Mouse (Mus musculus) liver, embryonic 13.5 days (tissue): ENCODE results near the gene Tspan2. TPM values are rescaled to one million over a fixed set of nuclear protein-coding genes. Genes with fewer than 3 reads are reported as not detected.

Experiments
- ATAC-seq: fragments of 200-750 bp; cut with Nextera tagmentation; 2 replicates; pipeline ENCODE4 v1.8.0; 2017; ENCODE audit warnings: low read depth, mild to moderate bottlenecking, moderate number of reproducible peaks, moderate library complexity
- DNase-seq: peaks from one replicate; pipeline ENCODE4 v3.0.0; 2022
- H3K27ac ChIP-seq: fragments of 300-500 bp; sonication (generic); 2 replicates; pipeline ENCODE4 v1.5.1; 2015; ENCODE audit warnings: moderate library complexity, mild to moderate bottlenecking, inconsistent platforms
- H3K27me3 ChIP-seq: fragments of 300-500 bp; sonication (generic); 2 replicates; pipeline ENCODE4 v1.6.1; 2015; ENCODE audit warnings: mild to moderate bottlenecking, inconsistent platforms
- H3K36me3 ChIP-seq: fragments of 300-500 bp; sonication (generic); 2 replicates; pipeline ENCODE4 v1.6.1; 2015; ENCODE audit warnings: mild to moderate bottlenecking, inconsistent platforms
- H3K4me1 ChIP-seq: fragments of 300-500 bp; sonication (generic); replicated peaks from 2 replicates; pipeline ENCODE4 v1.6.1; 2015; ENCODE audit warnings: inconsistent platforms
- H3K4me2 ChIP-seq: fragments of 300-500 bp; sonication (generic); 2 replicates; pipeline ENCODE4 v1.6.1; 2015; ENCODE audit warnings: inconsistent platforms, mild to moderate bottlenecking, moderate library complexity
- H3K4me3 ChIP-seq: fragments of 300-500 bp; sonication (generic); replicated peaks from 2 replicates; pipeline ENCODE4 v1.5.1; 2015; ENCODE audit warnings: mild to moderate bottlenecking, inconsistent platforms
- H3K9ac ChIP-seq: fragments of 300-500 bp; sonication (generic); 2 replicates; pipeline ENCODE4 v1.6.1; 2015; ENCODE audit warnings: mild to moderate bottlenecking, inconsistent platforms
- H3K9me3 ChIP-seq: fragments of 300-500 bp; sonication (generic); replicated peaks from 2 replicates; pipeline ENCODE4 v1.6.1; 2016; ENCODE audit warnings: inconsistent platforms
- WGBS: fragments of 180-500 bp; shearing (Covaris S2); methylation state at CpG from one replicate; pipeline ENCODE4 v1.1.7; 2015; ENCODE audit not compliant: insufficient replicate concordance; 5-methylcytosine and 5-hydroxymethylcytosine counted together
- polyA plus RNA-seq: library from polyadenylated mRNA; unstranded; fragments of >200 nt; fragmentation: Nextera tagmentation; extraction: Ambion mirVana; gene quantifications from 2 replicates; pipeline ENCODE4 v1.2.1, GENCODE M21; 2015

Tspan2 gene
- polyA plus RNA-seq, 1 experiment from 2014 or later = 1.9 TPM

DNA sequence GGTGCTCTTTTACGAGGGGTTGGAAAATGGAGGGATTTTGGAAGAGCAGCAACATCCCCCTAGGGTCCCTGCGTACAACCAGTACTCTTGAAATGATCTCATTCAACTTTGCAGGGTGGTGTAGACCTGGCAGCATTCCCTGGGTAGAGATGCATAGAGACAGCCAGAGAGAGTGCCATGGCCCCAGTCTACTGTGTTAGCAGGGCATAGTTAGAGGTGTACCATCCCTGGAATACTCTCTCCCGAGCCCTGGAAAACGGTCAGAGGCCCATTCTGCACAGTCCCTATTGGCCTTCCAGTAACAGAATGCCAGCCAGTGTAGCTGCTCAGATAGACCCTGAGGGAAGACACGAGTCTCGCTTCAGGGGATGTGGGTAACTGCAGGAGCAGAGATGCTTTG, 1.3 kb downstream of the Tspan2 start:
- Histone ChIP-seq H3K36me3 (no peaks in the 10 kb centered on the region), H3K4me1 (peaks cover 16% of the 10 kb centered on the region), H3K4me3 (peak overlapping the region; percentile 61), H3K27me3 (peaks cover 45% of the 10 kb centered on the region), H3K27ac (no peak overlapping the region), H3K4me2 (peak overlapping the region; percentile 73), H3K9me3 (no peaks in the 10 kb centered on the region), H3K9ac (no peak overlapping the region)
- no peak for ATAC-seq
- DNase-seq = no peak
- WGBS = 56% methylated on average over 6 of the region's 6 CpGs

DNA sequence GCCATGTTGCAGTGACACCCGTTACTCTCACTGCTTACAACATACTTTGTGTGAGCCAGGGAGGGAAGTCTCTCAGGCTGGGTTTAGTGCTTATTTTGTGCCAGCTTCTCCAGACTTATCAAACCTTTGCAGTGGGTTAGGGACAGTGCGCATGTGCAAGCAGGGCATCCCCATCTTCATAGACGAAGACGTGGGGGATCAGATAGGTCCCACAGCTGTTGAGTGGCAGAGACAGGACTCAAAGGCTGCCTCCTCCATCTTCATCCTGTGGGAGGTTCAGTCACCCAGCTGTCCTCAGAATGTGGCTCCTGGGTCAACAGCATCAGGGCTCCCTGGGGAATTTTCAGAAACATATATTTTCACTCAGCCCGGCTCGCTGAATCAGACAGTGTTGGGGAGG, 2.1 kb downstream of the Tspan2 start:
- Histone ChIP-seq H3K4me3 (no peak overlapping the region), H3K4me2 (no peak overlapping the region), H3K27me3 (peaks cover 45% of the 10 kb centered on the region), H3K27ac (no peak overlapping the region), H3K4me1 (peaks cover 16% of the 10 kb centered on the region), H3K9me3 (no peaks in the 10 kb centered on the region), H3K36me3 (no peaks in the 10 kb centered on the region), H3K9ac (no peak overlapping the region)
- DNase-seq = no peak
- WGBS = 52% methylated on average over 6 of the region's 6 CpGs
- no peak for ATAC-seq

- Histone ChIP-seq H3K4me3 (no peak overlapping the region), H3K27me3 (peaks cover 45% of the 10 kb centered on the region), H3K36me3 (no peaks in the 10 kb centered on the region), H3K4me2 (no peak overlapping the region), H3K9me3 (no peaks in the 10 kb centered on the region), H3K27ac (no peak overlapping the region), H3K9ac (no peak overlapping the region), H3K4me1 (peaks cover 16% of the 10 kb centered on the region)
- no peak for DNase-seq
- WGBS = 73% methylated on average over 6 of the region's 6 CpGs
- no peak for ATAC-seq
Observed at GRCm38 (mm10) chr3:102737106-102737505, 2.8 kb downstream of the Tspan2 start.

DNA sequence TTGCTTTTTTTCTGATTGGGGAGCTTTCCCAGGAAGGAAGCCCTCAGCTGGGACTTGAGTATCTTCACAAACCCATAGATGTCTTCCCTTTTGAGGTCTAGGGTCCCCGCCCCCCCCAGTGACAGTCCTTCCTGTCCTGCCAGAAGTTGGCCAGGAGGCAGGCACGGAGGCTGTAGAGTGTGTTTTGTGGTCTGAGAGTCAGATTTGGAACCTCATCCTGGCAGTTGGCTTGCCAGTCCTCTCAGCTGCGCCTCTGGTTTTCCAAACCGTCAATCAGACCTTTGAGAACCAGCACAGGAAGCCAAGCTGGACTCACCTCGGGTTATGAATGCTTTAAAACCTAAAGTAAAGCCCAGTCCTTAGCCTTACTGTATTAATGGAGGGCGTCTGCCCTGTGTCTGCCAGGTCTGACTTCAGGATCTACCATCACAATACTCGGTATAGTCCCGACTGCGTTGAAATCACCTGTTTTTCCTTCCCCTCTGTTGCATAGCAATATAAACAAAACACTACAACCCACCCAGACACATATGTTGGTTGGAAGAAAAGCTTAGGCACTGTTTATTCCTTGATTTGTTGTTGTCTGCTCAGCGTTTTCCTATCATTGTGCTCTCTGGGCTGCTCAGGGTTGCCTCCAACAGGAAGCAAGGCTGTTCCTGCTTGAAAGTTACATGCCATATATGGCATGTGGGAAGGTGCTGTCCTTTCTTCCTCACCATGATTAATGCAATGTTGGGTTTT, 4.0 kb downstream of the Tspan2 start:
- 12% methylated on average over 10 of the region's 10 CpGs for WGBS
- H3K4me1 ChIP-seq = peaks cover 16% of the 10 kb centered on the region
- no peak overlapping the region for H3K4me3 ChIP-seq
- peaks cover 45% of the 10 kb centered on the region for H3K27me3 ChIP-seq
- H3K9me3 ChIP-seq = no peaks in the 10 kb centered on the region
- H3K36me3 ChIP-seq = no peaks in the 10 kb centered on the region
- H3K27ac ChIP-seq = peak overlapping the region; percentile 53
- ATAC-seq (no peak), DNase-seq (no peak)
- peak overlapping the region; percentile 9; the same call in 1 of the 2 replicates for H3K4me2 ChIP-seq
- no peak overlapping the region for H3K9ac ChIP-seq

DNA sequence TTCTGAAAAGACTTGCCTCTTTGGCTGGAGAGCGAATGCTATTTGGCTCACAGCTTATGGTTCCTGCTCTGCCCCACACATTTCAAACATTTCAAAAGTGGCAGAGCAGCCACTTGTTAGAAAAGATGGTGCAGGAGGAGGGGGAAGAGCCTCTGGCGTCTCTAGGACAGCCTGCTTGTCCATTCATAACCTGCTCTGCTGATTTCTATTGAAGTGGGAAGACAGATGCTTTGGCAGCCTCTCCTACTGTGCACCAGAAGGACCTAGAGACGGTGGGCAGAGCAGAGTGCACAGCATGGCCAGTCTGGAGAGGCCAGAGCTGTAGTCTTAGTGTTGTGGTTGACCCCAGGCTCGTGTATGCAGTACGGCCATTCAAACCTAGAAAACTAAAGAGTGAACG, 4.6 kb downstream of the Tspan2 start:
- Histone ChIP-seq H3K4me2 (no peak overlapping the region), H3K4me3 (no peak overlapping the region), H3K27ac (0 out of 2 replicates have a peak overlapping the region, but pooled peaks have one; percentile 19), H3K27me3 (peaks cover 42% of the 10 kb centered on the region), H3K9ac (no peak overlapping the region), H3K36me3 (no peaks in the 10 kb centered on the region), H3K9me3 (no peaks in the 10 kb centered on the region), H3K4me1 (peaks cover 18% of the 10 kb centered on the region)
- ATAC-seq (no peak), DNase-seq (no peak)
- WGBS = 47% methylated on average over 6 of the region's 6 CpGs

GRCm38 (mm10) chr3:102742725-102743124, 8.4 kb downstream of the Tspan2 start:
- WGBS = 77% methylated on average over 4 of the region's 4 CpGs
- DNase-seq (no peak), ATAC-seq (no peak)
- Histone ChIP-seq H3K27ac (no peak overlapping the region), H3K36me3 (no peaks in the 10 kb centered on the region), H3K9ac (no peak overlapping the region), H3K27me3 (0 out of 2 replicates have a peak, but pooled peaks cover 5% of the 10 kb centered on the region), H3K4me3 (no peak overlapping the region), H3K4me1 (peaks cover 20% of the 10 kb centered on the region; the same call in 1 of the 2 replicates), H3K4me2 (no peak overlapping the region), H3K9me3 (no peaks in the 10 kb centered on the region)

- Histone ChIP-seq H3K9ac (no peak overlapping the region), H3K27ac (no peak overlapping the region), H3K4me3 (no peak overlapping the region), H3K9me3 (no peaks in the 10 kb centered on the region), H3K4me1 (peaks cover 16% of the 10 kb centered on the region; the same call in 1 of the 2 replicates), H3K27me3 (no peaks in the 10 kb centered on the region), H3K4me2 (no peak overlapping the region), H3K36me3 (no peaks in the 10 kb centered on the region)
- WGBS = 44% methylated on average over 4 of the region's 4 CpGs
- DNase-seq (no peak), ATAC-seq (no peak)
Observed at GRCm38 (mm10) chr3:102743202-102743601, 8.9 kb downstream of the Tspan2 start.

- Histone ChIP-seq H3K9ac (no peak overlapping the region), H3K4me2 (no peak overlapping the region), H3K36me3 (no peaks in the 10 kb centered on the region), H3K27ac (peak overlapping the region; percentile 9; the same call in 1 of the 2 replicates), H3K4me1 (peaks cover 16% of the 10 kb centered on the region; the same call in 1 of the 2 replicates), H3K27me3 (no peaks in the 10 kb centered on the region), H3K9me3 (no peaks in the 10 kb centered on the region), H3K4me3 (no peak overlapping the region)
- 64% methylated on average over 9 of the region's 9 CpGs for WGBS
- no peak for ATAC-seq
- DNase-seq = no peak
Observed at GRCm38 (mm10) chr3:102743781-102744471, 9.6 kb downstream of the Tspan2 start.

GRCm38 (mm10) chr3:102744657-102745056, 10.3 kb downstream of the Tspan2 start:
- Histone ChIP-seq H3K4me1 (peaks cover 12% of the 10 kb centered on the region; the same call in 1 of the 2 replicates), H3K9me3 (no peaks in the 10 kb centered on the region), H3K27me3 (no peaks in the 10 kb centered on the region), H3K4me2 (no peak overlapping the region), H3K27ac (peak overlapping the region; percentile 9; the same call in 1 of the 2 replicates), H3K36me3 (no peaks in the 10 kb centered on the region), H3K4me3 (no peak overlapping the region), H3K9ac (no peak overlapping the region)
- 0 out of 2 replicates have a peak, but pooled peaks have one; percentile 20 for ATAC-seq
- WGBS = 14% methylated on average over 5 of the region's 5 CpGs
- no peak for DNase-seq

DNA sequence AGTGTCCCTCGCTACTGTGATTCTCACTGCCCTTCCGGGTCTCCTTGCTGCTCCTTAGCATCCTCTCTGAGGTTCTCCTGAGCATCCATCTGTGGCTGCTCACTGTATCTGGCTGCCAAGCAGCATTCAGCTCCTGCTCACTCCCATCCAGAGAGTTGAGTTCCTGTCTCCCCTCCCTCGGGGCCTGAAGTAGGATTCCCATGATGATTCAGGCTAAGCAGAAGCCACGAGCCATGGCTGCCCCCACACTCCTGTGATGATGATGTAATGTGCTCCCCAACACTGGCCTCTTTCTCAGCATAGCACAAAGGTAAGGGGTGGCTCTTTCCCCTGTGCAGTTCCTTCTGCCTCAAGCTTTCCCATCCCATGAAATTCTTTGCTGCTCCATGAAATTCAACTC, 11.8 kb downstream of the Tspan2 start:
- H3K36me3 ChIP-seq = no peaks in the 10 kb centered on the region
- DNase-seq = no peak
- H3K9me3 ChIP-seq = no peaks in the 10 kb centered on the region
- ATAC-seq = no peak
- WGBS = 64% methylated on average over 4 of the region's 4 CpGs
- H3K27ac ChIP-seq = no peak overlapping the region
- no peak overlapping the region for H3K9ac ChIP-seq
- H3K4me2 ChIP-seq = no peak overlapping the region
- no peaks in the 10 kb centered on the region for H3K27me3 ChIP-seq
- H3K4me1 ChIP-seq = peaks cover 12% of the 10 kb centered on the region; the same call in 1 of the 2 replicates
- no peak overlapping the region for H3K4me3 ChIP-seq

DNA sequence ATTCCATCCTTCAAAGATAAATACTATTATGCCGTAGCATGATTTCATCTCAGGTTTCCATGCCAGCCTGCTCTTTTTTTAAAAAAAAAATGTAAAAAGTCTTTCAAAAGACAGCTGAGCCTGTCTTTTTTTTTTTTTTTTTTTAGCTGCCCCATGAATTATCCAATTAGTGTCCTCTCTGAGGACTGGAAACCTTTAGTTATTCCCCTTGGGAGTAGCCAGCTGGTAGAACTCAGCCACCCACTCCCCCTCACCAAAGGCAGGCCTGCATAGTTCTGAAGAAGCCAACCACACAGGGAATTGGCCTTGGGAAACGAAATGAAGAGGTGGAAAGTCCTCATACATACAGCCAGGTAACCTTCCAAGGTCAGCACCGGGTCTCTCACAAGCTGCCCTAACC, 13.7 kb downstream of the Tspan2 start:
- WGBS = 55% methylated on average over 3 of the region's 3 CpGs
- no peaks in the 10 kb centered on the region for H3K36me3 ChIP-seq
- H3K27me3 ChIP-seq = no peaks in the 10 kb centered on the region
- no peak for ATAC-seq
- no peaks in the 10 kb centered on the region for H3K9me3 ChIP-seq
- no peak overlapping the region for H3K27ac ChIP-seq
- no peak overlapping the region for H3K9ac ChIP-seq
- H3K4me2 ChIP-seq = no peak overlapping the region
- H3K4me3 ChIP-seq = no peak overlapping the region
- DNase-seq = no peak
- H3K4me1 ChIP-seq = peaks cover 12% of the 10 kb centered on the region; the same call in 1 of the 2 replicates
